Mouse (Mus musculus) limb, embryonic 12.5 days (tissue): ENCODE results near the gene Gnb1. TPM values are rescaled to one million over a fixed set of nuclear protein-coding genes. Genes with fewer than 3 reads are reported as not detected.
"Not testable (repeated sequence)": the region's sequence is repeated elsewhere in the genome, so short reads cannot be mapped to it uniquely, and the experiment has no call there.

Experiments
- ATAC-seq: fragments of 200-750 bp; cut with Nextera tagmentation; 2 replicates; pipeline ENCODE4 v1.8.0; 2017; ENCODE audit warnings: low read depth, moderate TSS enrichment; ENCODE audit not compliant: insufficient number of reproducible peaks, insufficient read depth, low FRiP score, low TSS enrichment
- H3K27ac ChIP-seq: fragments of 300-500 bp; sonication (generic); 2 replicates; pipeline ENCODE4 v1.5.1; 2016; ENCODE audit warnings: mild to moderate bottlenecking, moderate library complexity
- H3K27me3 ChIP-seq: fragments of 300-500 bp; sonication (generic); 2 replicates; pipeline ENCODE4 v1.6.1; 2016; ENCODE audit warnings: mild to moderate bottlenecking, moderate library complexity
- H3K36me3 ChIP-seq: fragments of 300-500 bp; sonication (generic); 2 replicates; pipeline ENCODE4 v1.6.1; 2016; ENCODE audit warnings: mild to moderate bottlenecking, moderate library complexity
- H3K4me1 ChIP-seq: fragments of 300-500 bp; sonication (generic); replicated peaks from 2 replicates; pipeline ENCODE4 v1.6.1; 2016
- H3K4me2 ChIP-seq: fragments of 300-500 bp; sonication (generic); 2 replicates; pipeline ENCODE4 v1.6.1; 2016; ENCODE audit warnings: mild to moderate bottlenecking, moderate library complexity
- H3K4me3 ChIP-seq: fragments of 300-500 bp; sonication (generic); replicated peaks from 2 replicates; pipeline ENCODE4 v1.5.1; 2016; ENCODE audit warnings: mild to moderate bottlenecking
- H3K9ac ChIP-seq: fragments of 300-500 bp; sonication (generic); replicated peaks from 2 replicates; pipeline ENCODE4 v1.6.1; 2016; ENCODE audit warnings: mild to moderate bottlenecking, moderate library complexity
- H3K9me3 ChIP-seq: fragments of 300-500 bp; sonication (generic); 2 replicates; pipeline ENCODE4 v1.6.1; 2016; ENCODE audit warnings: mild to moderate bottlenecking, moderate library complexity
- WGBS: fragments of 180-500 bp; shearing (Covaris S2); methylation state at CpG from one replicate; pipeline ENCODE4 v1.1.7; 2016; 5-methylcytosine and 5-hydroxymethylcytosine counted together
- polyA plus RNA-seq: library from polyadenylated mRNA; unstranded; fragments of >200 nt; fragmentation: Nextera tagmentation; extraction: Ambion mirVana; gene quantifications from 2 replicates; pipeline ENCODE4 v1.2.1, GENCODE M21; 2016

Gnb1 gene
- polyA plus RNA-seq, 1 experiment from 2014 or later, result 556 TPM

DNA sequence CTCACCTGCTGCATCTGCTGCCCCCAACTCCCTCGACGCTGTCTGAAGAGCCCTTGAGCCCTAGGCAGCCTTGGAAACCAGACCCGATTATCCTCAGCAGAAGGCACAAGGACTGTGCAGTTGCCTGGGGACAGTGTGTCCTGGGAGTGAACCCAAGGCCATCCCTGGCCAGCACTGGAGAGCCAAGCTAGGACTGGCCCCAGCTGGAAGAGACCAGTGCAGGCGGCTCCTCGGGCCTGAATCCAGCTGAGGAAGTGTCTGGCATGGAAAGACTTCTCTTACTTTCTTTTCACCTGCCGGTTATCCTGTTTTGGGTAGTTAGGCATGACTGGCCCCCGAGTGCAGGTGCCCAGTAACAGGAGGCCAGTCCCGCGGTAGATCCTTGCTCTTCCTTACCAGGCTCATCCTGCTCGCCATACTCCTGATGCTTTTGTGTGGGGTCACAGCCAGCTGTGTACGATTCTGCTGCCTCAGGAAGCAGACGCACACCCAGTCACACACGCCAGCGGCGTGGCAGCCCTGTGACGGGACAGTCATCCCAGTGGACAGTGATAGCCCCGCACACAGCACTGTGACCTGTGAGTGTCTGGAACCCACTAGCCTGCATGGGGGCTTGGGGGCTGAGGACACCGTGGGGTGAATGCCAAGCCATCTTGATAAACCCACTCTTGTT lies 21.4 kb upstream of the Gnb1 start:
- H3K9me3 ChIP-seq, result no peaks in the 10 kb centered on the region
- H3K36me3 ChIP-seq, result no peaks in the 10 kb centered on the region
- H3K4me3 ChIP-seq, result no peak overlapping the region
- peaks cover 38% of the 10 kb centered on the region for H3K27me3 ChIP-seq
- peaks cover 5% of the 10 kb centered on the region for H3K4me1 ChIP-seq
- WGBS, result 76% methylated on average over 18 of the region's 18 CpGs
- ATAC-seq, result no peak
- no peak overlapping the region for H3K27ac ChIP-seq
- no peak overlapping the region for H3K9ac ChIP-seq
- 0 out of 2 replicates have a peak overlapping the region, but pooled peaks have one; percentile 55 for H3K4me2 ChIP-seq

DNA sequence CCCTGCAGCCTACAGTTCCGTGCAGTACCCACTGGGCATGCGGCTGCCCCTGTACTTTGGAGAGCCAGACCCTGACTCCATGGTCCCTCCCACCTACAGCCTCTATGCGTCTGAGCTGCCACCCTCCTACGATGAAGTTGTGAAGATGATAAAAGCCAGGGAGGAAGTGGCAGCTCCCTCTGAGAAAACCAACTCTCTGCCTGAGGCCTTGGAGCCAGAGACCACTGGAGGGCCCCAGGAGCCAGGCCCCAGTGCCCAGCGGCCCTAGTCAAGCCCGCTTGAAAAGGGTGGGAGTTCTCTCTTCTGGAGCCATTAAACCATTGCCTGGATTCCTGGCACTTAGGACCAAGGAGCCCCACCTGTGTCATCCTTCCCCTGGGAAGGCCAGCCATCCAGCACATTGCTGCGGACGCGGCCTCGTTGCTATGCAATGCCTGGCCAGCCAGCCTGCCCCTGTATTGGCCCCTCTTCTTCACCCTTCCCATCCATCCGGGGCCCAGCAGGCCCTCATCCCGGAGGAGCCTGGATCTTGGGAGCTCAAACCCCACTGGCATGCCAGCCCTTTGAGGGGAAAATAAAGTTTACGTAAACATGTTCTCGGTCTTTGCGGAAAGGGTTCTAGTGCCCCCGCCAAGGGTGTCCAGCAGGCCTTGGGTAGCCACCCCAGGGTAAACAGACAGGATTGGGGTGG lies 20.8 kb upstream of the Gnb1 start:
- H3K4me1 ChIP-seq, result peaks cover 5% of the 10 kb centered on the region
- no peak overlapping the region for H3K4me2 ChIP-seq
- H3K4me3 ChIP-seq, result no peak overlapping the region
- no peaks in the 10 kb centered on the region for H3K36me3 ChIP-seq
- 0 out of 2 replicates have a peak overlapping the region, but pooled peaks have one; percentile 18 for H3K9ac ChIP-seq
- no peak for ATAC-seq
- peaks cover 38% of the 10 kb centered on the region for H3K27me3 ChIP-seq
- 75% methylated on average over 16 of the region's 16 CpGs for WGBS
- H3K27ac ChIP-seq, result no peak overlapping the region
- H3K9me3 ChIP-seq, result no peaks in the 10 kb centered on the region

DNA sequence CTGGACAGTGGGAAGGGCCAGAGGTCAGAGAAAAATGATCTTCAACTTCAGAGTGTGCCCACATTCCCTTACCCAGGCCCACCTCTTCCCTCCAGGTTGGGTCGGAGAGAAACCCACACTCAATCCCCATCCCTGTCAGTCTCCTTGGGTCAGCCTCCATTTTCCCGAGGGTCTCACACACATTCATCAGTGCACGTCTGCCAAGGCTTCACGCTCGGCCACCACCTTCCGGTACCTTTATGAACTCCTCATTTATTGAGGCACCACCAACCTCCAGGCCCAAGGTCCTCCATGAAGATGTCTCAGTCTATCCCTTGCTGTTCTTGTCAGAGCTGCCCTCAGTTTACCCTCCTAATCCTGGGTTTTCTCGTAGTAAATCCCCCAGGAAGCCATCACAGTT lies 20.2 kb upstream of the Gnb1 start:
- H3K4me3 ChIP-seq, result no peak overlapping the region
- H3K4me2 ChIP-seq, result no peak overlapping the region
- H3K9me3 ChIP-seq, result no peaks in the 10 kb centered on the region
- no peak overlapping the region for H3K27ac ChIP-seq
- peaks cover 38% of the 10 kb centered on the region for H3K27me3 ChIP-seq
- no peak overlapping the region for H3K9ac ChIP-seq
- no peak for ATAC-seq
- peaks cover 5% of the 10 kb centered on the region for H3K4me1 ChIP-seq
- no peaks in the 10 kb centered on the region for H3K36me3 ChIP-seq
- 86% methylated on average over 7 of the region's 7 CpGs for WGBS

DNA sequence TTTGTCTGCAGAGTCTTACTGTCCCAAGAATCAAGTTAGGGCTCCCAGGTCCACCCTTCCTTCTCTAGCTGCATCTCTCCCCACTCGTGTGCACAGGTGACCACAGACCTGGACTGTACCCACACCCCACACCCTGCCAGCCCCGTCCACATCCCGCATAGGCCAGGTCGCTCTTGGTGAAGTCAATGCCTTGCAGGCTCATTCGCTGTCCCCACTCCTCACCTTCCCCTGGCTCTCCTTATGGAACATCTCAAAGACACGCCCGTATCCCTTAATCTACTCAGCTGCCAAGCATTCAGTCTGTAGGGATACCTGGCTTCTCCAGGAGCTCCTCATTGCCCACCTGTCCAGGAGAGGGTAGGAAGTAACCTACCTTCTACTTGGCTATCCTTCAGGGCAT lies 19.8 kb upstream of the Gnb1 start:
- no peaks in the 10 kb centered on the region for H3K36me3 ChIP-seq
- H3K9me3 ChIP-seq, result no peaks in the 10 kb centered on the region
- peaks cover 38% of the 10 kb centered on the region for H3K27me3 ChIP-seq
- H3K4me1 ChIP-seq, result peaks cover 5% of the 10 kb centered on the region
- no peak overlapping the region for H3K9ac ChIP-seq
- H3K4me3 ChIP-seq, result no peak overlapping the region
- no peak overlapping the region for H3K27ac ChIP-seq
- ATAC-seq, result no peak
- WGBS, result 84% methylated on average over 7 of the region's 7 CpGs
- H3K4me2 ChIP-seq, result no peak overlapping the region

DNA sequence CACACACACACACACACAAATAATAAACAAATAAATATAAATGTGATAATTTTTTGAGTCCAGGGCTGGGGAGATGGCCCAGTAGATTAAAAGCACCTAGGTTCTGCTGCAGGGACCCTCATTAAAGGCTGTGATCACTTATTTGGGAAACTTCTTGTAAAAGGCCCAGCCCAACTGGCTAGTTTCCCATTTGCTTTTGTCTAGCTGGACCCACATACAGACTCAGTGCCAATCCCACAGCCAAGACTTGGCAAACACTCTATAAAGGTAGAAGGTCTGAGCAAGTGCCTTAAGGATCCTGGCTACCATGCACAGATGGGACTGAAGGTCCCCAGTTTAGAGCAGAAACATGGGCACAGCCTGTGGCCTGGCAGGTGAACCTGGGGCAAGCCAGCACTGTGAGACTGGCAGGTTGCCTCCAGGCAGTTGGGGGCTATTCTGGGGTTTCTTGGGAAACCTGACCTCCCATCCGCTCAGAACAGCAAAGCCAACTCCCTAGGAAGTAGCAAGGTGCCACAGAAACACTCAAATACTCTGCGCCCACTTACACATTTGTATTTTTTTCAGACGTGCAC lies 18.4 kb upstream of the Gnb1 start:
- no peaks in the 10 kb centered on the region for H3K36me3 ChIP-seq
- H3K4me2 ChIP-seq, result no peak overlapping the region
- H3K9me3 ChIP-seq, result no peaks in the 10 kb centered on the region
- no peak overlapping the region for H3K4me3 ChIP-seq
- peaks cover 5% of the 10 kb centered on the region for H3K4me1 ChIP-seq
- peaks cover 34% of the 10 kb centered on the region for H3K27me3 ChIP-seq
- 70% methylated on average over 3 of the region's 3 CpGs for WGBS
- 0 out of 2 replicates have a peak overlapping the region, but pooled peaks have one; percentile 9 for H3K9ac ChIP-seq
- ATAC-seq, result no peak
- no peak overlapping the region for H3K27ac ChIP-seq

DNA sequence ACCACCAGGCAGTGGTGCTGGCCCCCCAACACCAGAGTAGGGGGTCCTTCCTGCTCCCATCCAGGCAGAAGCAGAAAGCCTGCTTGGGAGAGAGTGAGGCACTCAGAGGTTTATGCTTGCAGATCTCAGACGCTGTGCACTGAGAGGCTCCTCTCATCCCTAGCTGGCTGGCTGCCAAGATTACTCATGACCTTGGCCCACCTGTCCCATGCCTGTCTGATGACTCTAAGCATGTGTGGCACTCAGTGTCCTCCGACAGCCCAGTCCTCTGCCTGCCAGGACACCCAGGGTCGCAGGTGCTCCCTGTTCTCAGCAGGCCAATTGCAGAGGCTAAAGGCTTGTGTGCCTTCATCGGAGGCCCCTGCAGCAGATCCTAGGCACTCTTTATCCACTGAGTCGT lies 17.8 kb upstream of the Gnb1 start:
- H3K27ac ChIP-seq, result no peak overlapping the region
- no peaks in the 10 kb centered on the region for H3K9me3 ChIP-seq
- peaks cover 32% of the 10 kb centered on the region for H3K27me3 ChIP-seq
- no peak for ATAC-seq
- no peak overlapping the region for H3K4me3 ChIP-seq
- 67% methylated on average over 5 of the region's 5 CpGs for WGBS
- no peaks in the 10 kb centered on the region for H3K36me3 ChIP-seq
- H3K9ac ChIP-seq, result 0 out of 2 replicates have a peak overlapping the region, but pooled peaks have one; percentile 9
- no peak overlapping the region for H3K4me2 ChIP-seq
- H3K4me1 ChIP-seq, result peaks cover 5% of the 10 kb centered on the region

DNA sequence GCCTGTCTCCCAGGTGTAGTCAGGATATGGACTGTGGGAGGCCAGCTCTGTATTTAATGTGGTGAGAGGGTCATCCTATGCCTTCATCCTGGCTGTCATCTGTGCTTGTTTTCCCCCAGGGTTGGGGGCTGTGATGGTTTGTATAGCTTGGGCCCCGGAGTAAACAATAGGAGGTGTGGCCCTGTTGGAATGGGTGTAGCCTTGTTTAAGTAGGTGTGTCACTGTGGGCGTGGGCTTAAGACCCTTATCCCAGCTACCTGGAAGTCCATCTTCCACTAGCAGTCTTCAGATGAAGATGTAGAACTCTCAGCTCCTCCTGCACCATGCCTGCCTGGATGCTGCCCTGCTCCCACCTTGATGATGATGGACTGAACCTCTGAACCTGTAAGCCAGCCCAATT lies 17.4 kb upstream of the Gnb1 start:
- not testable (repeated sequence) for H3K36me3 ChIP-seq, H3K9me3 ChIP-seq, H3K9ac ChIP-seq, H3K4me3 ChIP-seq, H3K27ac ChIP-seq, H3K4me2 ChIP-seq, H3K4me1 ChIP-seq, ATAC-seq
- peaks cover 32% of the 10 kb centered on the region for H3K27me3 ChIP-seq
- 77% methylated on average over 2 of the region's 2 CpGs for WGBS

DNA sequence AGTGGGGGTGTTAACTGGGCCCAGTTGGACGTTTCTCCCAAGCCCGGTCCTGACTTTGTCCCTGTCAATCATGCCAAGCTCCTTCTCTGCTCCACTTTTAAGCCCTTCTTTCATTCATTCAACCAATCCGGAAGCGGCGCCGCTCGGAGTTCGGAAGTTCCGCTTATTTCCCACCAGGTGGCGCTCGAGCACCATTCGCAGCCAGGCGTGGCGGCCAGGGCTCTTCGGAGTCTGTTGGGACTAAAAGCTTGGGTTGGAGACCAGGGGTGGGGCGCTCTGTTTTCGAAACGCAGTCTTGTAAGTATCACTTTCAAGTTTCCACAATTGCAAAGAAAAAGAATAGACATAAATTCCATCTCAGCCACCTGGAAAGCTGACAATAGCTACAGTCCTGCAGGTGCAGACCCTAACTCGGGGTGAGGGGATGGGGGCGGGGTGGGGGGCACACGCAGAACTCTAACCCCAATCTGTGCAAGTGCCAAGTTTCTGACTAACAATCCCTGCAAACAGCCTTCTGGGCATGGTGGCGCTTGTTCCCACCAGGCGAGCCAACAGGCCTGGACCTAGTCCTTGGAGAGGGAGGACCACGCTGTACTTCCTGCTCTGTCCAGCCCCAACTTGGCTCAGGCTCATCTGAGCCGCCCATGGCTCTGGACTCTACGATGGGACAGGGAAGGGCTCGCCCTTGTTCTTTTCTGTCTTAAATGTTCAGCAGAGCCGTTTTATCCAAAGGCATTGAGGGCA lies 9.6 kb upstream of the Gnb1 start:
- peak; percentile 66; the same call in 1 of the 2 replicates for ATAC-seq
- Histone ChIP-seq H3K4me2 (peak overlapping the region; percentile 30), H3K36me3 (no peaks in the 10 kb centered on the region), H3K4me3 (no peak overlapping the region), H3K27ac (no peak overlapping the region), H3K9me3 (no peaks in the 10 kb centered on the region), H3K27me3 (no peaks in the 10 kb centered on the region), H3K4me1 (no peaks in the 10 kb centered on the region; the same call in 1 of the 2 replicates), H3K9ac (no peak overlapping the region)
- 26% methylated on average over 28 of the region's 28 CpGs for WGBS

DNA sequence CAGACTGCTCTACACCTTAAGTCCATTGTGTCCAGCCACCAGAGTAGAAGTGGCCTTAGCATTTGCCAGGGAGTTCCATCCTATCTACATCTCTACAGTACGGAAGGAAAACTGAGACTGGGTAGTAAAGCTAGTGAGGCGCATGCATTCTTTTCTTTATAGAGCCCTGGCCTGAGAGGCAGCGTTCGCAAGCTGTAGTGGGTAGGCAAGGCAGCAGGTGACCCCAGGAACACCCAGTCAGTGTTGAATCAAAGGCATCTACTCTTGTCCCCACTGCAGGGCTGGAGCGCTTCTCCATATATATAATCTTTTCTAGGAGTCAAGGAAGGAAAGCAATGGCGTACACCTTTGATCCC lies 9.1 kb upstream of the Gnb1 start:
- no peak overlapping the region for H3K27ac ChIP-seq
- WGBS, result 90% methylated on average over 6 of the region's 6 CpGs
- no peaks in the 10 kb centered on the region; the same call in 1 of the 2 replicates for H3K4me1 ChIP-seq
- ATAC-seq, result no peak
- H3K27me3 ChIP-seq, result no peaks in the 10 kb centered on the region
- H3K9ac ChIP-seq, result no peak overlapping the region
- H3K4me2 ChIP-seq, result peak overlapping the region; percentile 30; the same call in 1 of the 2 replicates
- no peak overlapping the region for H3K4me3 ChIP-seq
- H3K9me3 ChIP-seq, result no peaks in the 10 kb centered on the region
- H3K36me3 ChIP-seq, result no peaks in the 10 kb centered on the region

DNA sequence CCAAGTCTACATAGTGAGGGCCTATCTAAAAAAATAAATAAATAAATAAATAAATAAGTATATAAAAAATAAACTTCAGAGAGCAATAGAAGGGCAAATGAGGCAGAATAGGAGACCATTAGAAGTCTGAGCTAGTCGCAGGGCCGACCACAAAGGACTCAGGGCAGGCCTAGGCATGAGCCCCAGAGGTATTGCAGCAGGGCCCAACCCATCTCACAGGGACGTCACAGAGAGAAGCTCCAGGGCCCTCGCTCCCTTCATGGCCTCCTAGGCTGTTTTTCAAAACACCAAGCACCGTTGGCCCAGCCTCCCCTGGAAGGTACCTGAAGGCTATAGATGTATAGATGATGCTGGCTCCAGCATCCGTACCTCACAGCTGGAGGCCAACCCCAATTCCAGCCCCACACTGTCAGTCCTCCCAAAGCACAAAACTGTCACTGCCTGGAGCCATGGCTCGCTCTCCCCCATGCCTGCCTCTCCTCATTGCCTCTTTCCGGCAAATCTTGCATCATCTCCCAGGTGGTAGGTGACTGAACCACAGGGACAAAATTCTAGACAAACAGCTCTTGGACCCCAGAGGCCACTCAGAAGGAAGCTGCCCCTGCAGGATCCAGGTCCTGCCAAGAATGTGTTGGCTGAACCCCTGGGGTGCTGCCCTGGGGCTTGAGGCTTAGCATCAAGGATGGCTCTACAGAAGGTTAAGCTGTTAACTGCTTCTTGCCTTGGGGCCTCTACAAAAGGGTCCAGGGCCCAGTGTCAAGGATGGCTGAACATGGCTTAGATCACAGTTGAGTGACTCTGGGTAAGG lies 8.2 kb upstream of the Gnb1 start:
- Histone ChIP-seq H3K4me2 (no peak overlapping the region), H3K27me3 (no peaks in the 10 kb centered on the region), H3K36me3 (no peaks in the 10 kb centered on the region), H3K4me3 (no peak overlapping the region), H3K27ac (no peak overlapping the region), H3K4me1 (peaks cover 4% of the 10 kb centered on the region), H3K9ac (no peak overlapping the region), H3K9me3 (no peaks in the 10 kb centered on the region)
- no peak for ATAC-seq
- WGBS, result 72% methylated on average over 8 of the region's 8 CpGs
